Mouse (Mus musculus) small intestine, adult 2 months (tissue): ENCODE results near the gene Rufy2.

Source experiments
- CTCF ChIP-seq: fragments of 200-500 bp; IDR thresholded peaks from 2 replicates; pipeline ENCODE4 v1.5.1; 2012; ENCODE audit warnings: low read depth, mild to moderate bottlenecking, control low read depth, inconsistent platforms, low read length, moderate library complexity, mixed read lengths; ENCODE audit not compliant: insufficient replicate concordance, insufficient read length; ENCODE audit errors: extremely low read depth
- POLR2A ChIP-seq: fragments of 200-500 bp; IDR thresholded peaks from 2 replicates; pipeline ENCODE4 v1.6.1; 2012; ENCODE audit warnings: low read depth, mild to moderate bottlenecking, control low read depth, inconsistent platforms, low read length, moderate library complexity

- no peak for TF ChIP-seq POLR2A
- no peak for TF ChIP-seq CTCF
These were observed 30.2 kb downstream of the Rufy2 start for GRCm38 (mm10) chr10:63010268-63010667.
